Mouse (Mus musculus): ENCODE measurements around the gene Cpeb3. TPM values are rescaled to one million over a fixed set of nuclear protein-coding genes. Genes with fewer than 3 reads are reported as not detected.
"Not testable (repeated sequence)": the region's sequence is repeated elsewhere in the genome, so short reads cannot be mapped to it uniquely, and the experiment has no call there.

The Cpeb3 gene
- total RNA-seq, 2 experiments from 2014 or later, result 48.9 to 49.8 TPM

GRCm38 (mm10) chr19:37090146-37091061 is 118.0 kb downstream of the Cpeb3 start:
- DNase-seq (ENCODE audit: low spot score in 2 of 2), result no peak

GRCm38 (mm10) chr19:37088043-37088748 is 120.2 kb downstream of the Cpeb3 start:
- no peak for DNase-seq (ENCODE audit: low spot score in 2 of 2)

GRCm38 (mm10) chr19:37084546-37084945 is 123.9 kb downstream of the Cpeb3 start:
- no peak for DNase-seq (ENCODE audit: low spot score in 2 of 2)

GRCm38 (mm10) chr19:37081467-37081866 is 126.9 kb downstream of the Cpeb3 start:
- DNase-seq (ENCODE audit: low spot score in 2 of 2), result no peak

- DNase-seq (ENCODE audit: low spot score in 2 of 2), result no peak
These were observed 129.2 kb downstream of the Cpeb3 start for GRCm38 (mm10) chr19:37079151-37079550.

- no peak for DNase-seq (ENCODE audit: low spot score in 2 of 2)
These were observed 129.8 kb downstream of the Cpeb3 start for GRCm38 (mm10) chr19:37078571-37078970.

- DNase-seq (ENCODE audit: low spot score in 2 of 2), result no peak
These were observed 130.3 kb downstream of the Cpeb3 start for GRCm38 (mm10) chr19:37078064-37078463.

GRCm38 (mm10) chr19:37077258-37077657 is 131.1 kb downstream of the Cpeb3 start:
- not testable (repeated sequence) for DNase-seq (ENCODE audit: low spot score in 2 of 2)

- DNase-seq (ENCODE audit: low spot score in 2 of 2), result no peak
These were observed 131.8 kb downstream of the Cpeb3 start for GRCm38 (mm10) chr19:37076646-37077045.

GRCm38 (mm10) chr19:37076116-37076515 is 132.3 kb downstream of the Cpeb3 start:
- DNase-seq (ENCODE audit: low spot score in 2 of 2), result no peak

- DNase-seq (ENCODE audit: low spot score in 2 of 2), result no peak
These were observed 132.7 kb downstream of the Cpeb3 start for GRCm38 (mm10) chr19:37075690-37076089.

- DNase-seq (ENCODE audit: low spot score in 2 of 2), result no peak
These were observed 133.7 kb downstream of the Cpeb3 start for GRCm38 (mm10) chr19:37074726-37075125.

- no peak for DNase-seq (ENCODE audit: low spot score in 2 of 2)
These were observed 134.1 kb downstream of the Cpeb3 start for GRCm38 (mm10) chr19:37074276-37074675.

GRCm38 (mm10) chr19:37072871-37073629 is 135.4 kb downstream of the Cpeb3 start:
- DNase-seq (ENCODE audit: low spot score in 2 of 2), result no peak

GRCm38 (mm10) chr19:37069243-37069642 is 139.2 kb downstream of the Cpeb3 start:
- no peak for DNase-seq (ENCODE audit: low spot score in 2 of 2)

GRCm38 (mm10) chr19:37060078-37060477 is 148.3 kb downstream of the Cpeb3 start:
- DNase-seq (ENCODE audit: low spot score in 2 of 2), result no peak

GRCm38 (mm10) chr19:37059623-37060022 is 148.8 kb downstream of the Cpeb3 start:
- DNase-seq (ENCODE audit: low spot score in 2 of 2), result no peak

GRCm38 (mm10) chr19:37057161-37057905 is 151.1 kb downstream of the Cpeb3 start:
- DNase-seq (ENCODE audit: low spot score in 2 of 2), result no peak

GRCm38 (mm10) chr19:37055976-37056556 is 152.3 kb downstream of the Cpeb3 start:
- DNase-seq (ENCODE audit: low spot score in 2 of 2), result no peak

- DNase-seq (ENCODE audit: low spot score in 2 of 2), result peak; percentile 53 to 57
These were observed 157.6 kb downstream of the Cpeb3 start for GRCm38 (mm10) chr19:37050643-37051345.

Measured in layer of hippocampus, postnatal 10 days (tissue).